ENCODE assay signal across 16 mouse cellular contexts in genomic region chr11:117543191-117543590, GRCm38 (mm10). TPM values are rescaled to one million over a fixed set of nuclear protein-coding genes. Genes with fewer than 3 reads are reported as not detected.
DNase-seq lines count a peak whose midpoint lies in the region; ATAC-seq lines count a peak whose summit lies in the region.
"Had no signal": no experiment of that assay in that cellular context is flagged by ENCODE, and none has a peak within 500 bp of the region (broad histone marks: within the 10 kb centered on the region; RNA-seq: fewer than 3 reads in every experiment).

No protein-coding gene starts in this region.

- peaks cover 51% of the 10 kb centered on the region for H3K4me1 ChIP-seq in forebrain, embryonic 10.5 days
- H3K4me1 ChIP-seq in forebrain, embryonic 16.5 days (replicated peaks; ENCODE audit: control insufficient read depth, insufficient read depth, low read length): peaks cover 22% of the 10 kb centered on the region
- H3K4me1 ChIP-seq in limb, embryonic 10.5 days: peaks cover 30% of the 10 kb centered on the region
- peaks cover 21% of the 10 kb centered on the region for H3K4me1 ChIP-seq in forebrain, embryonic 14.5 days (ENCODE audit: control insufficient read depth, insufficient read depth, low read length)

- no peak overlapping the region for H3K9ac ChIP-seq in forebrain, embryonic 16.5 days (replicated peaks; ENCODE audit: low read depth, low read length)
- H3K9ac ChIP-seq in forebrain, embryonic 14.5 days (ENCODE audit: low read length): no peak overlapping the region
- H3K9ac ChIP-seq: forebrain, embryonic 15.5 days had no signal

- peak overlapping the region; percentile 51; the same call in 1 of the 2 replicates for H3K27ac ChIP-seq in forebrain, embryonic 10.5 days
- H3K27ac ChIP-seq in forebrain, embryonic 16.5 days (ENCODE audit: low read length): no peak overlapping the region
- H3K27ac ChIP-seq in limb, embryonic 10.5 days: peak overlapping the region; percentile 53; the same call in 1 of the 2 replicates
- H3K27ac ChIP-seq in forebrain, embryonic 14.5 days (ENCODE audit: low read depth, low read length): no peak overlapping the region
- H3K27ac ChIP-seq: forebrain, embryonic 15.5 days had no signal

- no peak overlapping the region for H3K4me2 ChIP-seq in forebrain, embryonic 16.5 days (ENCODE audit: low read length)
- H3K4me2 ChIP-seq in forebrain, embryonic 14.5 days (ENCODE audit: low read length): no peak overlapping the region
- H3K4me2 ChIP-seq: forebrain, embryonic 15.5 days had no signal

- peaks cover 35% of the 10 kb centered on the region for H3K27me3 ChIP-seq in forebrain, embryonic 10.5 days (ENCODE audit: poor library complexity, severe bottlenecking)
- H3K27me3 ChIP-seq in forebrain, embryonic 16.5 days (replicated peaks; ENCODE audit: control insufficient read depth, insufficient read depth, low read length): no peaks in the 10 kb centered on the region
- peaks cover 16% of the 10 kb centered on the region; the same call in 1 of the 2 replicates for H3K27me3 ChIP-seq in limb, embryonic 10.5 days (ENCODE audit: low read depth, poor library complexity, severe bottlenecking)
- H3K27me3 ChIP-seq in forebrain, embryonic 14.5 days (replicated peaks; ENCODE audit: control insufficient read depth, insufficient read depth, low read length): no peaks in the 10 kb centered on the region
- H3K27me3 ChIP-seq: forebrain, embryonic 15.5 days had no signal

- H3K36me3 ChIP-seq in forebrain, embryonic 10.5 days (replicated peaks): no peaks in the 10 kb centered on the region
- H3K36me3 ChIP-seq in forebrain, embryonic 16.5 days (ENCODE audit: control insufficient read depth, insufficient read depth): no peaks in the 10 kb centered on the region
- H3K36me3 ChIP-seq in limb, embryonic 10.5 days: no peaks in the 10 kb centered on the region
- H3K36me3 ChIP-seq in forebrain, embryonic 14.5 days (ENCODE audit: control insufficient read depth, insufficient read depth, low read length): no peaks in the 10 kb centered on the region
- H3K36me3 ChIP-seq: forebrain, embryonic 15.5 days; G1E had no signal

- DNase-seq in forebrain, embryonic 10.5 days (ENCODE audit: extremely low spot score, low spot score): no peak
- DNase-seq in Muller cell, postnatal 12 days (ENCODE audit: inconsistent ontology term): peak; percentile 71
- peak; percentile 67 to 73 for DNase-seq in cerebellum, postnatal 25 days
- no peak for DNase-seq in limb, embryonic 10.5 days (ENCODE audit: low spot score)
- DNase-seq in forebrain, embryonic 14.5 days (ENCODE audit: low spot score): no peak
- DNase-seq in layer of hippocampus, postnatal 36 days: no peak
- no peak for DNase-seq in adrenal gland, adult 18-20 months (ENCODE audit: low spot score in 2 of 2)
- DNase-seq: kidney, postnatal 36 days had no signal

- no peak overlapping the region for H3K4me3 ChIP-seq in forebrain, embryonic 10.5 days
- H3K4me3 ChIP-seq in forebrain, embryonic 16.5 days (replicated peaks; ENCODE audit: low read length): no peak overlapping the region
- no peak overlapping the region for H3K4me3 ChIP-seq in limb, embryonic 10.5 days
- H3K4me3 ChIP-seq in forebrain, embryonic 14.5 days (ENCODE audit: low read depth, low read length): no peak overlapping the region
- H3K4me3 ChIP-seq: forebrain, embryonic 15.5 days had no signal

- no peak for ATAC-seq in forebrain, embryonic 16.5 days
- no peak for ATAC-seq in forebrain, embryonic 14.5 days
- ATAC-seq: activated CD4-positive, CD25-positive, alpha-beta regulatory T cell, adult 4 months; forebrain, embryonic 15.5 days; lung, postnatal 0 days had no signal

- no peaks in the 10 kb centered on the region for H3K9me3 ChIP-seq in forebrain, embryonic 10.5 days
- H3K9me3 ChIP-seq in forebrain, embryonic 16.5 days (ENCODE audit: control insufficient read depth, low read length): no peaks in the 10 kb centered on the region
- no peaks in the 10 kb centered on the region for H3K9me3 ChIP-seq in limb, embryonic 10.5 days (replicated peaks)
- H3K9me3 ChIP-seq in forebrain, embryonic 14.5 days (replicated peaks; ENCODE audit: control insufficient read depth, low read length): no peaks in the 10 kb centered on the region
- H3K9me3 ChIP-seq: forebrain, embryonic 15.5 days; G1E had no signal

- WGBS in forebrain, embryonic 10.5 days: 35% methylated on average over 6 of the region's 6 CpGs
- WGBS in forebrain, embryonic 16.5 days: 45% methylated on average over 6 of the region's 6 CpGs
- WGBS in limb, embryonic 10.5 days: 42% methylated on average over 6 of the region's 6 CpGs
- whole genome bisulfite sequencing in forebrain, embryonic 14.5 days: 36% methylated on average over 6 of the region's 6 CpGs

RNA-seq across cellular contexts. Expression of gene Gm11733, which starts 59.0 kb away (rescaled TPM):
- polyA plus RNA-seq in forebrain, embryonic 10.5 days (2016; fragmentation: Nextera tagmentation; extraction: Ambion mirVana): not detected in 2 replicates
- polyA plus RNA-seq in forebrain, embryonic 16.5 days (2015; fragmentation: Nextera tagmentation; extraction: Ambion mirVana): 0.14 TPM in 1 of 2 replicates, not detected in the other
- polyA plus RNA-seq in limb, embryonic 10.5 days (2016; fragmentation: Nextera tagmentation; extraction: Ambion mirVana): not detected in 2 replicates
- 0.09 and 0.11 TPM in 2 replicates for polyA plus RNA-seq in forebrain, embryonic 14.5 days (2014; fragmentation: Nextera tagmentation; extraction: Ambion mirVana)
- under 1 TPM in 1 of 2 experiments, not detected in 1; 0.15 TPM for total RNA-seq in layer of hippocampus, postnatal 36 days (2021)
- total RNA-seq in adrenal gland, adult 18-20 months (2021): not detected
- total RNA-seq: liver, adult 2 months had no signal
- polyA plus RNA-seq: forebrain, embryonic 15.5 days; G1E; liver, adult 2 months; lung, postnatal 0 days; small intestine, adult 2 months; testis, adult 2 months had no signal

Comparison
In these comparisons a context has a peak if more than half of its experiments do, and no peak if none do; other contexts are left out.
1. H3K27ac ChIP-seq: peak in forebrain, embryonic 10.5 days (single experiment) and limb, embryonic 10.5 days (single experiment); none in forebrain, embryonic 16.5 days (single experiment) and forebrain, embryonic 14.5 days (single experiment).
2. DNase-seq: peak in Muller cell, postnatal 12 days (single experiment) and cerebellum, postnatal 25 days (2 of 2); none in forebrain, embryonic 10.5 days (single experiment), limb, embryonic 10.5 days (single experiment), forebrain, embryonic 14.5 days (single experiment), layer of hippocampus, postnatal 36 days (0 of 2) and adrenal gland, adult 18-20 months (0 of 2).